Mouse (Mus musculus): Measurements from ENCODE around the gene Herc2.

DNA sequence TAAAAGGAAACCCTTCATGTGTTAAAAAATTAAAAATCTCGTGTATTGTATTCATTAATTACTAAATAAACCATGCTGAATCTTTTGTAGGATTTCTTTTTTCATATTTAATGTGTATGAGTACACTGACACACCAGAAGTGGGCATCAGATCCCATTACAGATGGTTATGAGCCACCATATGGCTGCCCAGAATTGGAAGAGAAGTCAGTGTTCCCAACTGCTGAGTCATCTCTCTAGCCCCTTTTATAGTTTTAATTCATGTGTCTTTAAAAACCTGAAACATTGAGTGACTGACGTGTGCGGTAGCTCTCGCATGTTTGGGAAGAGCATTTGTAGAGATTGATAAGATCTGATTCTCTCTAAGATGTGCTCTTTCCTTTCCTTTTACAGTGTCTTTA is 21.7 kb downstream of the Herc2 start:
- TF ChIP-seq CTCF (IDR thresholded peaks at IDR 0.05; ENCODE audit: extremely low read depth, insufficient read depth, insufficient read length, insufficient replicate concordance) (no peak), POLR2A (IDR thresholded peaks at IDR 0.05; ENCODE audit: low read depth, low read length) (no peak)

Measured in spleen, adult 2 months (tissue).